8 mouse cellular contexts compared by ENCODE assay signal in genomic region chrX:168674407-168674962, GRCm38 (mm10). TPM values are rescaled to one million over a fixed set of nuclear protein-coding genes. Genes with fewer than 3 reads are reported as not detected.
DNase-seq lines count a peak whose midpoint lies in the region; ATAC-seq and TF ChIP-seq lines count a peak whose summit lies in the region.

No protein-coding gene starts in this region.

- no peak for DNase-seq in cerebellum, adult 2 months
- no peak for DNase-seq in cerebellum, adult 11 months
- DNase-seq in right cerebral cortex, postnatal 10 days (ENCODE audit: low spot score in 2 of 2), result peak; percentile 29 to 51
- DNase-seq in right cerebral cortex, postnatal 25 days, result no peak
- peak; percentile 6 for DNase-seq in kidney, postnatal 10 days
- no peak for DNase-seq in thymus, postnatal 14 days
- DNase-seq in adrenal gland, postnatal 14 days, result no peak

- no peak for TF ChIP-seq POLR2A in cerebellum, adult 2 months (IDR thresholded peaks at IDR 0.05; ENCODE audit: borderline replicate concordance, insufficient read depth, low read length)

- H3K36me3 ChIP-seq in neural tube, embryonic 14.5 days (ENCODE audit: control insufficient read depth, insufficient read depth, low read length), result no peaks in the 10 kb centered on the region

- peak overlapping the region; percentile 81 for H3K4me3 ChIP-seq in cerebellum, adult 2 months (replicated peaks; ENCODE audit: insufficient read depth, low read depth, low read length)
- H3K4me3 ChIP-seq in neural tube, embryonic 14.5 days (ENCODE audit: low read depth, low read length), result peak overlapping the region; percentile 48

- no peaks in the 10 kb centered on the region for H3K27me3 ChIP-seq in cerebellum, adult 2 months (ENCODE audit: control insufficient read depth, insufficient read depth, low read length)
- H3K27me3 ChIP-seq in neural tube, embryonic 14.5 days (ENCODE audit: control insufficient read depth, insufficient read depth, low read length), result no peaks in the 10 kb centered on the region

- WGBS in cerebellum, adult 2 months, result 13% methylated on average over 10 of the region's 10 CpGs
- WGBS in neural tube, embryonic 14.5 days, result 14% methylated on average over 10 of the region's 10 CpGs

- H3K27ac ChIP-seq in cerebellum, adult 2 months (ENCODE audit: insufficient read depth, low read length), result peak overlapping the region; percentile 91
- peak overlapping the region; percentile 85 for H3K27ac ChIP-seq in neural tube, embryonic 14.5 days (ENCODE audit: low read depth, low read length)

- no peak for TF ChIP-seq CTCF in cerebellum, adult 2 months (IDR thresholded peaks at IDR 0.05; ENCODE audit: borderline replicate concordance, insufficient read depth, low read depth, low read length)

- H3K4me2 ChIP-seq in neural tube, embryonic 14.5 days (ENCODE audit: low read depth, low read length), result peak overlapping the region; percentile 69

- peak overlapping the region; percentile 65 for H3K9ac ChIP-seq in neural tube, embryonic 14.5 days (replicated peaks; ENCODE audit: low read depth, low read length)

- no peak; the same call in 1 of the 2 replicates for ATAC-seq in neural tube, embryonic 14.5 days (ENCODE audit: low read depth)

- H3K9me3 ChIP-seq in neural tube, embryonic 14.5 days (ENCODE audit: control insufficient read depth, low read length), result no peaks in the 10 kb centered on the region

- no peaks in the 10 kb centered on the region for H3K4me1 ChIP-seq in cerebellum, adult 2 months (ENCODE audit: control insufficient read depth, insufficient read depth, low read length)
- H3K4me1 ChIP-seq in neural tube, embryonic 14.5 days (ENCODE audit: control insufficient read depth, insufficient read depth, low read length), result no peaks in the 10 kb centered on the region

RNA-seq across cellular contexts. Expression of gene Msl3, which starts 0.8 kb away (rescaled TPM):
- polyA plus RNA-seq in cerebellum, adult 2 months (2012; rRNA removed), result 24.1 and 24.5 TPM in 2 replicates
- 19.1 and 23.3 TPM in 2 replicates for polyA plus RNA-seq in neural tube, embryonic 14.5 days (2014; fragmentation: Nextera tagmentation; extraction: Ambion mirVana)
- 43.0 and 47.1 TPM in 2 replicates for total RNA-seq in adrenal gland, postnatal 14 days (2021)

Comparison
In these comparisons a context has a peak if more than half of its experiments do, and no peak if none do; other contexts are left out.
1. DNase-seq: peak in right cerebral cortex, postnatal 10 days (2 of 2) and kidney, postnatal 10 days (single experiment); none in cerebellum, adult 2 months (0 of 2), cerebellum, adult 11 months (single experiment), right cerebral cortex, postnatal 25 days (single experiment), thymus, postnatal 14 days (single experiment) and adrenal gland, postnatal 14 days (single experiment).